Mouse (Mus musculus) limb, embryonic 12.5 days (tissue): ENCODE measurements around the gene Lpp. TPM values are rescaled to one million over a fixed set of nuclear protein-coding genes. Genes with fewer than 3 reads are reported as not detected.
A peak's percentile ranks its signal among the peaks of the same experiment; 100 is the strongest.

Source experiments
- ATAC-seq: fragments of 200-750 bp; cut with Nextera tagmentation; 2 replicates; pipeline ENCODE4 v1.8.0; 2017; ENCODE audit warnings: low read depth, moderate TSS enrichment; ENCODE audit not compliant: insufficient number of reproducible peaks, insufficient read depth, low FRiP score, low TSS enrichment
- H3K27ac ChIP-seq: fragments of 300-500 bp; sonication (generic); 2 replicates; pipeline ENCODE4 v1.5.1; 2016; ENCODE audit warnings: mild to moderate bottlenecking, moderate library complexity
- H3K27me3 ChIP-seq: fragments of 300-500 bp; sonication (generic); 2 replicates; pipeline ENCODE4 v1.6.1; 2016; ENCODE audit warnings: mild to moderate bottlenecking, moderate library complexity
- H3K36me3 ChIP-seq: fragments of 300-500 bp; sonication (generic); 2 replicates; pipeline ENCODE4 v1.6.1; 2016; ENCODE audit warnings: mild to moderate bottlenecking, moderate library complexity
- H3K4me1 ChIP-seq: fragments of 300-500 bp; sonication (generic); replicated peaks from 2 replicates; pipeline ENCODE4 v1.6.1; 2016
- H3K4me2 ChIP-seq: fragments of 300-500 bp; sonication (generic); 2 replicates; pipeline ENCODE4 v1.6.1; 2016; ENCODE audit warnings: mild to moderate bottlenecking, moderate library complexity
- H3K4me3 ChIP-seq: fragments of 300-500 bp; sonication (generic); replicated peaks from 2 replicates; pipeline ENCODE4 v1.5.1; 2016; ENCODE audit warnings: mild to moderate bottlenecking
- H3K9ac ChIP-seq: fragments of 300-500 bp; sonication (generic); replicated peaks from 2 replicates; pipeline ENCODE4 v1.6.1; 2016; ENCODE audit warnings: mild to moderate bottlenecking, moderate library complexity
- H3K9me3 ChIP-seq: fragments of 300-500 bp; sonication (generic); 2 replicates; pipeline ENCODE4 v1.6.1; 2016; ENCODE audit warnings: mild to moderate bottlenecking, moderate library complexity
- WGBS: fragments of 180-500 bp; shearing (Covaris S2); methylation state at CpG from one replicate; pipeline ENCODE4 v1.1.7; 2016; 5-methylcytosine and 5-hydroxymethylcytosine counted together
- polyA plus RNA-seq: library from polyadenylated mRNA; unstranded; fragments of >200 nt; fragmentation: Nextera tagmentation; extraction: Ambion mirVana; gene quantifications from 2 replicates; pipeline ENCODE4 v1.2.1, GENCODE M21; 2016

Lpp gene
- polyA plus RNA-seq, 1 experiment from 2014 or later: 39.4 TPM

DNA sequence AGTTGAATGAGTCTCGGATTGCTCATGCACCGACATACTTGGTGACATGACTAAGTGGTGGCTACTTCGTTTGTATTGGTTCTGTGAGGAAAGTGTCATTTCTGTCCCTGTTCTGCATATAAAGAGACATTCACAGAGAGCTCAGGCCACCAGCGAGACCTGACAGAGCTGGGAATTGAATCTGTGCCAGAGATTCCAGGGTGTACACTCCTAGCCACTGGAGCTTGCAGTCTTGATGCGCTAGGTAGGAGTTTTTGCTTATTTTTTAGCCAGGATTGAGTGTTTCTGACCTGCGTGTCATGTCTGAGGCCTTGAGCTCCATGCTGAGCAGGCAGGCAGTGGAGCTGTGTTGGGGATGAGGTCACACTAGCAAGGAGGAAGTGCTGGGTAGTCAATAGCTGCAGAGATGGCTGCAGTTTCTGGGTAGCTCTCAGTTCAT, 41.8 kb downstream of the Lpp start:
- ATAC-seq: no peak
- H3K36me3 ChIP-seq: no peaks in the 10 kb centered on the region
- H3K9me3 ChIP-seq: no peaks in the 10 kb centered on the region
- no peak overlapping the region for H3K4me2 ChIP-seq
- no peaks in the 10 kb centered on the region for H3K27me3 ChIP-seq
- H3K4me1 ChIP-seq: peaks cover 36% of the 10 kb centered on the region
- H3K4me3 ChIP-seq: no peak overlapping the region
- no peak overlapping the region for H3K9ac ChIP-seq
- 69% methylated on average over 6 of the region's 6 CpGs for WGBS
- H3K27ac ChIP-seq: 0 out of 2 replicates have a peak overlapping the region, but pooled peaks have one; percentile 9

DNA sequence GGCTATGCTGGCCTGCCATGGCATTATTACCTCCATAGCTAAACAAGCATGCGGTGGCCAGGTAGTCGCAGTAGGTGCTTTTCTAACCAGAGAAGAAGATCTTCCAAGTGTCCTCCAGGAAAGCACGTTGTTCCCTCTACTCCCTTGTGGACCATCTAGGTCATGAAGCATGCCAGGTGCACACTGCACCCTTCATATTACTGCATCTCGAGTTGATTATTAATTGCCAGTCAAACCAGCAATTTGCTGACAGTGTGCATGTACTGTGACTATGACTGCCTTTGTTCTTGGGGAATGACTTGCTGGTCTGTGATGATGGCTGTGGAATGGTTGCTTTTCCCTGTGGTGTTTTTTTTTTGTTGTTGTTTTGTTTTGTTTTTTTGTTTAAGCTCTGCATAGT, 45.1 kb downstream of the Lpp start:
- no peak for ATAC-seq
- Histone ChIP-seq H3K36me3 (no peaks in the 10 kb centered on the region; the same call in 1 of the 2 replicates), H3K4me3 (no peak overlapping the region), H3K4me2 (no peak overlapping the region), H3K27me3 (no peaks in the 10 kb centered on the region), H3K9me3 (no peaks in the 10 kb centered on the region), H3K4me1 (peaks cover 50% of the 10 kb centered on the region), H3K27ac (no peak overlapping the region), H3K9ac (no peak overlapping the region)
- WGBS: 85% methylated on average over 4 of the region's 4 CpGs

GRCm38 (mm10) chr16:24441338-24441737, 48.0 kb downstream of the Lpp start:
- no peak for ATAC-seq
- Histone ChIP-seq H3K27ac (no peak overlapping the region), H3K9ac (no peak overlapping the region), H3K9me3 (no peaks in the 10 kb centered on the region), H3K36me3 (peaks cover 10% of the 10 kb centered on the region; the same call in 1 of the 2 replicates), H3K4me1 (peaks cover 39% of the 10 kb centered on the region), H3K27me3 (no peaks in the 10 kb centered on the region), H3K4me3 (no peak overlapping the region), H3K4me2 (no peak overlapping the region)
- 12% methylated on average over 1 of the region's 1 CpGs for WGBS

DNA sequence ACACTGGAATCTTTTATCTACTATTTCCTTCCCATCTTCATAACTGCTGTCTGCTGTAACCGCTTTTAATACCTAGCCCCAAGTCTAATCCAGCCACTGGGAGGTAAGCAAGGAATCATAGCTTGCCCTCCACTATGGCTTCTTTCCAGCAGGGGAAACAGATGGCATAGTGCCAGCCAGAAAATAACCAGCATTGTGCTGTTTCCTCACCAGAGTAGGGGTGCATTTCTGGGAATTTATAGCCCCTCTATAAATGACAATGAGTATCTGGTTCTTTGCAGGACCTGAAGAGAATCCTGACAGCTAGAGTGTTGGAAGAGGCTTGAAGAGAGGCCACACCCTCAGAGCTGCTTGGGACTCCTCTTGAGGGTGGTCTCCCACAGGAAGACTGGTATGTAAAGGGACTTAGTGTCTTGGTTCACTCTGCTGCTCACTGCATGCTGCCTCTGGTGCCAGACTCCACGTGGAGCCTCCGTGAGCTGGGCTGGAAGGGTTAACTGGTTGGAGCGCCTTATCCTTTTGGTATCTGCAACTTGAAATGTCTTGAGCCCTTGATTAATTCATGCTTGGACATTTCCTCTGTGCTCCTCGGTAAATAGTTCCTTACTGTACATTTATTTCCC, 49.3 kb downstream of the Lpp start:
- peaks cover 40% of the 10 kb centered on the region for H3K4me1 ChIP-seq
- no peaks in the 10 kb centered on the region for H3K27me3 ChIP-seq
- no peak for ATAC-seq
- 58% methylated on average over 5 of the region's 5 CpGs for WGBS
- H3K27ac ChIP-seq: peak overlapping the region; percentile 42
- H3K9me3 ChIP-seq: no peaks in the 10 kb centered on the region
- no peak overlapping the region for H3K9ac ChIP-seq
- peaks cover 11% of the 10 kb centered on the region; the same call in 1 of the 2 replicates for H3K36me3 ChIP-seq
- no peak overlapping the region for H3K4me3 ChIP-seq
- no peak overlapping the region for H3K4me2 ChIP-seq

DNA sequence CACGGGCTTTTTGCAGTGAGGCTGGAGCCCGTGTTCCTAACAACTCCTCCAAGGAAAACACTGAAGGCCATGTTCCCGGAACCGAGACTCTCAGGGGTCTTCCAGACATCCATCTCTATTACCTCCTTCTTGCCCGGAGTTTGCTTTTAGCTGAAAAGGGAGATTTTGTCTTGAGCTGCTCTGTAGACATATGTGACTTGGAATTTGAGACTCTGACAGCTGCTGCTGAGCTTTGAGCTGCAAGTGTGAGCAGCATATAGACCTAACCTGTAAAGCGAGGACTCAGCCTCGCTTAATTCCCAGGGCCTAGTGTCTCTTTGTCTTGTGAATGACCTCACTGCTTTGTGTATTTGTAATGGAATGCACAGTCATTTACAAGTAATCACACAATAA, 49.8 kb downstream of the Lpp start:
- Histone ChIP-seq H3K9ac (no peak overlapping the region), H3K9me3 (no peaks in the 10 kb centered on the region), H3K27ac (peak overlapping the region; percentile 42), H3K4me3 (no peak overlapping the region), H3K4me2 (no peak overlapping the region), H3K36me3 (peaks cover 11% of the 10 kb centered on the region; the same call in 1 of the 2 replicates), H3K4me1 (peaks cover 46% of the 10 kb centered on the region), H3K27me3 (no peaks in the 10 kb centered on the region)
- ATAC-seq: no peak
- 46% methylated on average over 7 of the region's 7 CpGs for WGBS

- Histone ChIP-seq H3K9me3 (no peaks in the 10 kb centered on the region), H3K4me2 (no peak overlapping the region), H3K27me3 (no peaks in the 10 kb centered on the region), H3K4me3 (no peak overlapping the region), H3K27ac (0 out of 2 replicates have a peak overlapping the region, but pooled peaks have one; percentile 7), H3K36me3 (peaks cover 11% of the 10 kb centered on the region; the same call in 1 of the 2 replicates), H3K4me1 (peaks cover 46% of the 10 kb centered on the region), H3K9ac (no peak overlapping the region)
- ATAC-seq: no peak
- 59% methylated on average over 5 of the region's 5 CpGs for WGBS
Measured at GRCm38 (mm10) chr16:24443555-24443954, 50.2 kb downstream of the Lpp start.

DNA sequence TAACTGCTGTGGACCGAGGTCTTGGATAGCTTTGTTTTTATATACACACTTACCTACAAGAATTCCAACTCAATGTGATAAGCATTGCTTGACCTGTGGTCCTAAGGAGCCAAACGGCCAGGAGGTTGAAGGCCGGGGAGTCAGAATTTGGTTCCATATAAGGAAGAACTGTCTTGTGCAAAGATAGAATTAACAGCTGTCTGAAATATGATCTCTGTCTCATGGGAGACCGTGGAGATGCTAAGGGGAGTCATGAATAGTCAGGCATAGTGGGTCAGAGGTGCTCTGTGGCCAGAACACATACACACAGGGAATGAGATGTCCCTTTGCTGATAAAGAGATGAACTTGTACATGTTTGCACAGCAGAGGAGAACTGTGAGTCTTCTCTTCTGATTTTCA, 51.5 kb downstream of the Lpp start:
- no peak overlapping the region for H3K4me3 ChIP-seq
- H3K27me3 ChIP-seq: no peaks in the 10 kb centered on the region
- WGBS: 63% methylated on average over 4 of the region's 4 CpGs
- H3K36me3 ChIP-seq: peaks cover 11% of the 10 kb centered on the region; the same call in 1 of the 2 replicates
- H3K27ac ChIP-seq: no peak overlapping the region
- H3K4me1 ChIP-seq: peaks cover 46% of the 10 kb centered on the region
- H3K9ac ChIP-seq: no peak overlapping the region
- no peak overlapping the region for H3K4me2 ChIP-seq
- no peaks in the 10 kb centered on the region for H3K9me3 ChIP-seq
- no peak for ATAC-seq

DNA sequence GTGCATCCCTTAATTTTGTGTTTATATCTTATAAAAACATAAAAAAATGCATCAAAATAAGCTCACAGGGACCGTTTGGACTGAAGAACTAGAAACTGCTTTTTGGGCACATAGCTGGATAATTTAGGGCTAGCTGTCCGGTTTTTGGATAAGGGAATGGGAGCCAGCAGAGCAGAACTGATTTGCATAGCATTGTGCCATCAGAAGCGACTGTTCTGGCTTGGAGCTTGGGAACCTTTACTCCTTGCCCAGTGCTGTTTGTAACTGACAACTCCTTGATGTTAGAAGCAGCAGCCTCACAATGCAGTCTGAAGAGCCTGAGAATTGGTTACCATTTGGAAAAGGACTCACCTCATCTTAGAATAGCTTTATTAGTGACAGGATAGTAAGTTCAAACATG, 52.2 kb downstream of the Lpp start:
- Histone ChIP-seq H3K4me1 (peaks cover 50% of the 10 kb centered on the region), H3K36me3 (peaks cover 11% of the 10 kb centered on the region; the same call in 1 of the 2 replicates), H3K9me3 (no peaks in the 10 kb centered on the region), H3K4me2 (no peak overlapping the region), H3K9ac (no peak overlapping the region), H3K27ac (no peak overlapping the region), H3K4me3 (no peak overlapping the region), H3K27me3 (no peaks in the 10 kb centered on the region)
- ATAC-seq: no peak
- WGBS: 84% methylated on average over 3 of the region's 3 CpGs

- 90% methylated on average over 1 of the region's 1 CpGs for WGBS
- Histone ChIP-seq H3K27ac (no peak overlapping the region), H3K9me3 (no peaks in the 10 kb centered on the region), H3K9ac (no peak overlapping the region), H3K27me3 (no peaks in the 10 kb centered on the region), H3K4me2 (no peak overlapping the region), H3K4me3 (no peak overlapping the region), H3K36me3 (peaks cover 11% of the 10 kb centered on the region; the same call in 1 of the 2 replicates), H3K4me1 (peaks cover 47% of the 10 kb centered on the region)
- no peak for ATAC-seq
Measured at GRCm38 (mm10) chr16:24446449-24446848, 53.1 kb downstream of the Lpp start.

DNA sequence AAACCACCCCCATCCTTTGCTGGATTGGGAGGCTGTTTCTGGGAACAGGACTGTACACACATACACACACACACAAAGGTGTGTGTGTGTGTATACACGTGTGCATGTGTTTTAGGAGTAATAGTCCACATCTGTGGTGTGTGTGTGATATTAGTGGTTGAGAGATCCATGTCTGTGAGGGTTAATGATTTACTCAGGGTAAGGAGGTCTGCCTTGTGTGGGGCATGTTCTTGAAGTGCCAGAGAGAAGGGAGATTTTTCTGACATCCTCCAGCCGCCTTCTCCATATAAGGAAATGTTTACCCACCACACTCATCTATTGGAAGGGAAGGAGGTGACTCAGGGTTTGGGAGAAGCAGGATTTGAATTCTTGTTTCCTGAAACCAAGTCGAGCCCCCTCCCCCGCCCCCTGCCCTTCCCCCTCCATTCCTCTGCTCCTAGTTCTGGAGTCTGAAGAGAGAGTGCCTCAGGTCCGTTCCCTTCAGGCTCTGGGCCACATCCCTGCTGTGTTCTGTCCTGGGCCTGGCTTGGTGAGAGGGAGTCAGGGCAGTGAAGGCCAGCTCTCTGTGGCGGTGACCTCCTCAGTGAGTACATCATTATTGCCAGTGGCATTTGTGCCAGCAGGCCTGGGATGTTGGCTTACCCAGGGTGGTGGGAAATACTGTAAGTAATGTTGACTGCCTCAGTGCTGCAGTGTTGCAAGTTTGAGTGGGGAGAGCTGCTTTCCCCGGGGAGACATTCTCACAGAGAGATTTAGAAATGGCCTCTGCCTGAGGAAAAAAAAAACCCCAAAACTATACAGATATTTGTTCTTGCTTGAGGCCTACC, 54.6 kb downstream of the Lpp start:
- Histone ChIP-seq H3K4me3 (no peak overlapping the region), H3K9ac (no peak overlapping the region), H3K9me3 (no peaks in the 10 kb centered on the region), H3K36me3 (peaks cover 11% of the 10 kb centered on the region; the same call in 1 of the 2 replicates), H3K4me2 (no peak overlapping the region), H3K4me1 (peaks cover 49% of the 10 kb centered on the region), H3K27me3 (no peaks in the 10 kb centered on the region), H3K27ac (no peak overlapping the region)
- 56% methylated on average over 7 of the region's 7 CpGs for WGBS
- no peak for ATAC-seq

GRCm38 (mm10) chr16:24448493-24448845, 55.2 kb downstream of the Lpp start:
- H3K27ac ChIP-seq: no peak overlapping the region

More at GRCm38 (mm10) chr16:24448493-24448845, 55.2 kb downstream of the Lpp start:
- no peak overlapping the region for H3K4me3 ChIP-seq
- H3K36me3 ChIP-seq: peaks cover 11% of the 10 kb centered on the region; the same call in 1 of the 2 replicates
- ATAC-seq: no peak
- no peaks in the 10 kb centered on the region for H3K9me3 ChIP-seq
- H3K4me1 ChIP-seq: peaks cover 47% of the 10 kb centered on the region
- WGBS: 68% methylated on average over 2 of the region's 2 CpGs
- H3K27me3 ChIP-seq: no peaks in the 10 kb centered on the region
- H3K9ac ChIP-seq: no peak overlapping the region
- no peak overlapping the region for H3K4me2 ChIP-seq
